Mouse (Mus musculus): ENCODE data around the gene Lenep.
"Not testable (repeated sequence)": the region's sequence is repeated elsewhere in the genome, so short reads cannot be mapped to it uniquely, and the experiment has no call there.

Lenep gene

GRCm38 (mm10) chr3:89402693-89403092 lies at the start of gene Lenep:
Lenep (minus strand) TSS chr3:89402793.
- no peak for DNase-seq (ENCODE audit: low read depth, low spot score)

GRCm38 (mm10) chr3:89451916-89452315 lies 49.3 kb upstream of the Lenep start:
- no peak for DNase-seq (ENCODE audit: low read depth, low spot score)

- DNase-seq (ENCODE audit: low read depth, low spot score): peak; percentile 72
Measured at GRCm38 (mm10) chr3:89449541-89449940, 46.9 kb upstream of the Lenep start.

GRCm38 (mm10) chr3:89448720-89449537 lies 46.3 kb upstream of the Lenep start:
- DNase-seq (ENCODE audit: low read depth, low spot score): peak; percentile 44

- DNase-seq (ENCODE audit: low read depth, low spot score): no peak
Measured at GRCm38 (mm10) chr3:89440691-89441090, 38.1 kb upstream of the Lenep start.

GRCm38 (mm10) chr3:89437269-89437668 lies 34.7 kb upstream of the Lenep start:
- DNase-seq (ENCODE audit: low read depth, low spot score): peak; percentile 84

GRCm38 (mm10) chr3:89436176-89437113 lies 33.9 kb upstream of the Lenep start, which contains the start of gene Pbxip1:
Pbxip1 (plus strand) TSS chr3:89436706.
- peak; percentile 89 for DNase-seq (ENCODE audit: low read depth, low spot score)

- DNase-seq (ENCODE audit: low read depth, low spot score): no peak
Measured at GRCm38 (mm10) chr3:89435041-89435440, 32.4 kb upstream of the Lenep start.

GRCm38 (mm10) chr3:89434532-89434931 lies 31.9 kb upstream of the Lenep start:
- DNase-seq (ENCODE audit: low read depth, low spot score): no peak

GRCm38 (mm10) chr3:89432606-89433005 lies 30.0 kb upstream of the Lenep start:
- DNase-seq (ENCODE audit: low read depth, low spot score): no peak

GRCm38 (mm10) chr3:89430171-89431159 lies 27.9 kb upstream of the Lenep start, which contains the start of gene Pygo2:
Pygo2 (plus strand) TSS chr3:89430214.
- peak; percentile 97 for DNase-seq (ENCODE audit: low read depth, low spot score)

GRCm38 (mm10) chr3:89429021-89429420 lies 26.4 kb upstream of the Lenep start:
- DNase-seq (ENCODE audit: low read depth, low spot score): not testable (repeated sequence)

- DNase-seq (ENCODE audit: low read depth, low spot score): no peak
Measured at GRCm38 (mm10) chr3:89425876-89426275, 23.3 kb upstream of the Lenep start.

GRCm38 (mm10) chr3:89425141-89425525 lies 22.5 kb upstream of the Lenep start:
- no peak for DNase-seq (ENCODE audit: low read depth, low spot score)

GRCm38 (mm10) chr3:89424416-89425140 lies 22.0 kb upstream of the Lenep start:
- no peak for DNase-seq (ENCODE audit: low read depth, low spot score)

- DNase-seq (ENCODE audit: low read depth, low spot score): no peak
Measured at GRCm38 (mm10) chr3:89422556-89423205, 20.1 kb upstream of the Lenep start.

GRCm38 (mm10) chr3:89421810-89422473 lies 19.3 kb upstream of the Lenep start:
- DNase-seq (ENCODE audit: low read depth, low spot score): no peak

GRCm38 (mm10) chr3:89421002-89421774 lies 18.6 kb upstream of the Lenep start:
- DNase-seq (ENCODE audit: low read depth, low spot score): no peak
